14 mouse cellular contexts compared by ENCODE assay signal in the genomic region with DNA sequence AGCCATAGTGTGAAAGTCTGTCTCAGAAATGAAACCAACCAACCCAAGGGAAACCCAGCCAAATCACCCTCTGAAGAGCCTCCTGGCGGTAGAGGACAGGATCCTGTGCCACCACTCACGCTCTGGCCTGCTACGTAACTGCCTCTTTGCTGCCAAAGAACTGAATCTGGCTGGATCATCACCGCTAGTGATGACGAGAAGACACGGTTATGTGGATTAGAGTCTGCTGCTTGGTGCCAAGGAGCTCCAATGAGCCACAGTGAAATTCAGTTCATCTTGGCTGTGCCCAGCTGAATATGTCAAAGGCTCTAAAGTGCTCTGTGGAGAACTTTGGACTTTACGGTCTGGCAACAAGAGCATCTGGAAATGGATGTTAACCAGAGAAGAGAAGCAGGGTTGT.
DNase-seq lines count a peak whose midpoint lies in the region; ATAC-seq lines count a peak whose summit lies in the region.
"Had no signal": no experiment of that assay in that cellular context is flagged by ENCODE, and none has a peak within 500 bp of the region (broad histone marks: within the 10 kb centered on the region; RNA-seq: fewer than 3 reads in every experiment).

No protein-coding gene starts in this region.

- H3K27ac ChIP-seq in kidney, embryonic 14.5 days (ENCODE audit: low read depth, low read length), result no peak overlapping the region
- H3K27ac ChIP-seq in hindbrain, embryonic 14.5 days, result no peak overlapping the region
- H3K27ac ChIP-seq: embryonic facial prominence, embryonic 12.5 days; forebrain, embryonic 15.5 days; neural tube, embryonic 15.5 days had no signal

- no peaks in the 10 kb centered on the region for H3K9me3 ChIP-seq in kidney, embryonic 14.5 days (ENCODE audit: control insufficient read depth, low read length)
- H3K9me3 ChIP-seq in hindbrain, embryonic 14.5 days (ENCODE audit: control insufficient read depth, low read length), result no peaks in the 10 kb centered on the region
- H3K9me3 ChIP-seq: embryonic facial prominence, embryonic 12.5 days; forebrain, embryonic 15.5 days; neural tube, embryonic 15.5 days had no signal

- H3K4me3 ChIP-seq in kidney, embryonic 14.5 days (ENCODE audit: low read length), result no peak overlapping the region
- no peak overlapping the region for H3K4me3 ChIP-seq in hindbrain, embryonic 14.5 days (replicated peaks; ENCODE audit: low read length)
- H3K4me3 ChIP-seq: embryonic facial prominence, embryonic 12.5 days; forebrain, embryonic 15.5 days; neural tube, embryonic 15.5 days had no signal

- no peaks in the 10 kb centered on the region for H3K4me1 ChIP-seq in kidney, embryonic 14.5 days (ENCODE audit: control insufficient read depth, insufficient read depth, low read length)
- no peaks in the 10 kb centered on the region for H3K4me1 ChIP-seq in hindbrain, embryonic 14.5 days (replicated peaks; ENCODE audit: control insufficient read depth, insufficient read depth, low read length)
- H3K4me1 ChIP-seq: embryonic facial prominence, embryonic 12.5 days; forebrain, embryonic 15.5 days; neural tube, embryonic 15.5 days had no signal

- H3K4me2 ChIP-seq in kidney, embryonic 14.5 days (replicated peaks; ENCODE audit: low read depth, low read length), result no peak overlapping the region
- no peak overlapping the region for H3K4me2 ChIP-seq in hindbrain, embryonic 14.5 days (replicated peaks)
- H3K4me2 ChIP-seq: embryonic facial prominence, embryonic 12.5 days; forebrain, embryonic 15.5 days; neural tube, embryonic 15.5 days had no signal

- ATAC-seq in kidney, embryonic 14.5 days (ENCODE audit: low FRiP score, low TSS enrichment), result no peak
- no peak for ATAC-seq in hindbrain, embryonic 14.5 days (ENCODE audit: low FRiP score)
- ATAC-seq: forebrain, embryonic 15.5 days had no signal

- peak; percentile 45 to 50 for DNase-seq in cerebellum, postnatal 14 days
- DNase-seq in cerebellum, adult 11-12 months, result no peak
- peak; percentile 53 for DNase-seq in kidney, adult 18-20 months
- peak; percentile 43 for DNase-seq in Muller cell, postnatal 12 days (ENCODE audit: inconsistent ontology term)
- peak; percentile 13 for DNase-seq in gastrocnemius, postnatal 14 days
- DNase-seq in embryo, embryonic 10 days (ENCODE audit: low spot score), result no peak
- DNase-seq in hindbrain, embryonic 14.5 days (ENCODE audit: low spot score), result no peak
- DNase-seq: B cell, adult 2 months; cerebellum, adult 9-11 months; thymus, adult 2 months had no signal

- 96% methylated on average over 7 of the region's 7 CpGs for WGBS in kidney, embryonic 14.5 days
- 94% methylated on average over 7 of the region's 7 CpGs for WGBS in hindbrain, embryonic 14.5 days

- H3K9ac ChIP-seq in kidney, embryonic 14.5 days (ENCODE audit: low read depth, low read length), result no peak overlapping the region
- no peak overlapping the region for H3K9ac ChIP-seq in hindbrain, embryonic 14.5 days
- H3K9ac ChIP-seq: embryonic facial prominence, embryonic 12.5 days; forebrain, embryonic 15.5 days; neural tube, embryonic 15.5 days had no signal

- peaks cover 4% of the 10 kb centered on the region; the same call in 1 of the 2 replicates for H3K36me3 ChIP-seq in kidney, embryonic 14.5 days (ENCODE audit: control insufficient read depth, insufficient read depth, low read length)
- no peaks in the 10 kb centered on the region for H3K36me3 ChIP-seq in hindbrain, embryonic 14.5 days (replicated peaks; ENCODE audit: control insufficient read depth, insufficient read depth)
- H3K36me3 ChIP-seq: embryonic facial prominence, embryonic 12.5 days; forebrain, embryonic 15.5 days; neural tube, embryonic 15.5 days had no signal

- intact Hi-C loops in gastrocnemius, postnatal 14 days (cut with DNase I; ENCODE audit: low total_unique reads), result no loop called here

- no peaks in the 10 kb centered on the region for H3K27me3 ChIP-seq in kidney, embryonic 14.5 days (ENCODE audit: control insufficient read depth, insufficient read depth, low read length)
- H3K27me3 ChIP-seq in hindbrain, embryonic 14.5 days (ENCODE audit: control insufficient read depth, insufficient read depth, low read length), result no peaks in the 10 kb centered on the region
- H3K27me3 ChIP-seq: embryonic facial prominence, embryonic 12.5 days; forebrain, embryonic 15.5 days; neural tube, embryonic 15.5 days had no signal

Comparison
In these comparisons a context has a peak if more than half of its experiments do, and no peak if none do; other contexts are left out.
1. DNase-seq: peak in cerebellum, postnatal 14 days (2 of 2), kidney, adult 18-20 months (single experiment), Muller cell, postnatal 12 days (single experiment) and gastrocnemius, postnatal 14 days (single experiment); none in cerebellum, adult 11-12 months (single experiment), embryo, embryonic 10 days (single experiment) and hindbrain, embryonic 14.5 days (single experiment).